Mouse (Mus musculus) lung, postnatal 0 days (tissue): ENCODE data around the gene Pigb.

Source experiments
- CTCF ChIP-seq: IDR thresholded peaks from 2 replicates; pipeline ENCODE4 v1.5.1; 2016; ENCODE audit warnings: antibody characterized with exemption, mild to moderate bottlenecking
- EP300 ChIP-seq: IDR thresholded peaks from 2 replicates; pipeline ENCODE4 v1.6.1; 2016; ENCODE audit warnings: antibody characterized with exemption, mild to moderate bottlenecking, control low read depth

- no peak for TF ChIP-seq CTCF
- TF ChIP-seq EP300: no peak
Observed at GRCm38 (mm10) chr9:72975242-72975641, 64.9 kb downstream of the Pigb start.
